Mouse (Mus musculus) G1E (cell line): ENCODE data around the gene Ndufab1.

Experiments used
- CTCF ChIP-seq: IDR thresholded peaks from 2 replicates; pipeline ENCODE4 v1.5.1; 2012; ENCODE audit warnings: low read depth, low read length, inconsistent platforms, mixed read lengths
- GATA1 ChIP-seq: IDR thresholded peaks from 2 replicates; pipeline ENCODE4 v1.6.1; 2012; ENCODE audit warnings: borderline replicate concordance, low read length, inconsistent platforms, mixed read lengths
- POLR2AphosphoS5 ChIP-seq: IDR thresholded peaks from 2 replicates; pipeline ENCODE4 v1.6.1; 2012; ENCODE audit warnings: low read depth, low read length, inconsistent platforms; ENCODE audit not compliant: insufficient replicate concordance
- TAL1 ChIP-seq: conservative IDR thresholded peaks from 2 replicates; pipeline ENCODE4 v1.6.1; 2012; ENCODE audit warnings: low read depth, low read length, inconsistent platforms, mixed read lengths

GRCm38 (mm10) chr7:122131834-122132233 is 30.1 kb upstream of the Ndufab1 start:
- TF ChIP-seq GATA1 (no peak), CTCF (no peak), TAL1 (no peak), POLR2AphosphoS5 (no peak)
